Mouse (Mus musculus): Measurements from ENCODE around the gene Slc2a3. TPM values are rescaled to one million over a fixed set of nuclear protein-coding genes. Genes with fewer than 3 reads are reported as not detected.
A peak's percentile ranks its signal among the peaks of the same experiment; 100 is the strongest.

Slc2a3 gene
- polyA plus RNA-seq, 1 experiment from 2014 or later, result 12.8 TPM

DNA sequence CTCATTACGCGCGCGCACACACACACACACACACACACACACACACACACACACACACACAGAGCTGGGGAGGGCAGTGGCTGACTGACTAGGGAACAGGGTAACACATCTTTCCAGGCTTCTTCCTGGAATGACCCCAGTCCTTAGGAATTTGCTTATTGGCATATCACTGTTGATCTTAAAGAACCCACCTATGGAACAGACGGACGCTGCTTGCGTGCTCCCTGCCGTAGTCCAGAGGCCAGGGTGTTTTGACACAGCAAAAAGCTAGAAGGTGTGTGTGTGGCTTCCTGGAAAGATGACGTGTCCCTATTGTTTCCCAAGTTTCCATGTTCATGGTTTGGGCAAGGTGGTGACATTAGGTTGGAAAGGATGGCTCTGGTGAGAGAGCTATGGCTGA is 23.7 kb upstream of the Slc2a3 start:
- WGBS, result 86% methylated on average over 9 of the region's 9 CpGs
- no peaks in the 10 kb centered on the region for H3K9me3 ChIP-seq (ENCODE audit: control insufficient read depth, low read depth, low read length)
- H3K4me2 ChIP-seq (replicated peaks; ENCODE audit: low read depth, low read length), result no peak overlapping the region
- no peak overlapping the region for H3K9ac ChIP-seq (replicated peaks; ENCODE audit: low read depth, low read length)
- no peak for ATAC-seq (ENCODE audit: insufficient number of reproducible peaks, insufficient read depth, low FRiP score, low read depth)
- H3K4me1 ChIP-seq (ENCODE audit: control insufficient read depth, insufficient read depth, low read length), result peaks cover 23% of the 10 kb centered on the region
- no peak overlapping the region for H3K27ac ChIP-seq (ENCODE audit: low read length)
- peaks cover 3% of the 10 kb centered on the region; the same call in 1 of the 2 replicates for H3K36me3 ChIP-seq (ENCODE audit: control insufficient read depth, insufficient read depth, low read length)
- H3K4me3 ChIP-seq (ENCODE audit: low read depth, low read length), result no peak overlapping the region
- no peaks in the 10 kb centered on the region for H3K27me3 ChIP-seq (ENCODE audit: control insufficient read depth, insufficient read depth, low read length)

GRCm38 (mm10) chr6:122824086-122824485 is 22.6 kb upstream of the Slc2a3 start:
- Histone ChIP-seq H3K4me1 (ENCODE audit: control insufficient read depth, insufficient read depth, low read length) (peaks cover 23% of the 10 kb centered on the region), H3K9ac (replicated peaks; ENCODE audit: low read depth, low read length) (no peak overlapping the region), H3K4me2 (replicated peaks; ENCODE audit: low read depth, low read length) (no peak overlapping the region), H3K9me3 (ENCODE audit: control insufficient read depth, low read depth, low read length) (no peaks in the 10 kb centered on the region), H3K27ac (ENCODE audit: low read length) (no peak overlapping the region), H3K36me3 (ENCODE audit: control insufficient read depth, insufficient read depth, low read length) (no peaks in the 10 kb centered on the region; the same call in 1 of the 2 replicates), H3K4me3 (ENCODE audit: low read depth, low read length) (no peak overlapping the region), H3K27me3 (ENCODE audit: control insufficient read depth, insufficient read depth, low read length) (no peaks in the 10 kb centered on the region)
- WGBS, result 67% methylated on average over 10 of the region's 10 CpGs
- ATAC-seq (ENCODE audit: insufficient number of reproducible peaks, insufficient read depth, low FRiP score, low read depth), result no peak

DNA sequence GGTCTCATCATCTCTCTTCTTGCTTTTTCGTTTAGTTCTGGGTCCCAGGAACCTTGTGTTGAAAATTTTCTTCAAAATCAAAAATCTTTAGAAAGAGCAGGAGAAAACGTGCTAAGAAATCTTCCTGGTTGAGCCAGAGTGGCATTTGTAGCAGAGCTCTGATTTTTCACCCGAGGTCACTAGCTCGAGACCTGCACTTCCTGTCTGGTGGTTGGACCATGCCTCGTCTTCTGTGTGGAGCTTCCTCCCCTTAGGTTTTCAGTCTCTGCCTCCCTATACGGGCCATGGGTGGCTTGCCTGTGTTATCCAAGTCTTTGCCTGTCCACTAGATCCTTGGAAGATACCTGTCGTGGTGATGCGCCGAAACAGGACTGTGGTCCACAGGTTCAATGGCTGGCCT is 20.4 kb upstream of the Slc2a3 start:
- Histone ChIP-seq H3K4me1 (ENCODE audit: control insufficient read depth, insufficient read depth, low read length) (peaks cover 19% of the 10 kb centered on the region), H3K9ac (replicated peaks; ENCODE audit: low read depth, low read length) (no peak overlapping the region), H3K4me2 (replicated peaks; ENCODE audit: low read depth, low read length) (0 out of 2 replicates have a peak overlapping the region, but pooled peaks have one; percentile 71), H3K9me3 (ENCODE audit: control insufficient read depth, low read depth, low read length) (no peaks in the 10 kb centered on the region), H3K27me3 (ENCODE audit: control insufficient read depth, insufficient read depth, low read length) (no peaks in the 10 kb centered on the region), H3K27ac (ENCODE audit: low read length) (no peak overlapping the region), H3K36me3 (ENCODE audit: control insufficient read depth, insufficient read depth, low read length) (no peaks in the 10 kb centered on the region), H3K4me3 (ENCODE audit: low read depth, low read length) (no peak overlapping the region)
- WGBS, result 65% methylated on average over 9 of the region's 9 CpGs
- ATAC-seq (ENCODE audit: insufficient number of reproducible peaks, insufficient read depth, low FRiP score, low read depth), result no peak

GRCm38 (mm10) chr6:122820799-122821650 is 19.6 kb upstream of the Slc2a3 start:
- H3K27ac ChIP-seq (ENCODE audit: low read length), result no peak overlapping the region
- H3K4me3 ChIP-seq (ENCODE audit: low read depth, low read length), result peak overlapping the region; percentile 73
- peaks cover 15% of the 10 kb centered on the region for H3K4me1 ChIP-seq (ENCODE audit: control insufficient read depth, insufficient read depth, low read length)
- H3K27me3 ChIP-seq (ENCODE audit: control insufficient read depth, insufficient read depth, low read length), result no peaks in the 10 kb centered on the region
- no peaks in the 10 kb centered on the region for H3K9me3 ChIP-seq (ENCODE audit: control insufficient read depth, low read depth, low read length)
- no peaks in the 10 kb centered on the region for H3K36me3 ChIP-seq (ENCODE audit: control insufficient read depth, insufficient read depth, low read length)
- no peak for ATAC-seq (ENCODE audit: insufficient number of reproducible peaks, insufficient read depth, low FRiP score, low read depth)
- no peak overlapping the region; the same call in 1 of the 2 replicates for H3K9ac ChIP-seq (replicated peaks; ENCODE audit: low read depth, low read length)
- peak overlapping the region; percentile 71 for H3K4me2 ChIP-seq (replicated peaks; ENCODE audit: low read depth, low read length)
- 33% methylated on average over 15 of the region's 15 CpGs for WGBS

- peak overlapping the region; percentile 73 for H3K4me3 ChIP-seq (ENCODE audit: low read depth, low read length)
- peak overlapping the region; percentile 71 for H3K4me2 ChIP-seq (replicated peaks; ENCODE audit: low read depth, low read length)
- H3K27me3 ChIP-seq (ENCODE audit: control insufficient read depth, insufficient read depth, low read length), result no peaks in the 10 kb centered on the region
- whole genome bisulfite sequencing, result 0% methylated on average over 35 of the region's 38 CpGs
- peak; percentile 46 for ATAC-seq (ENCODE audit: insufficient number of reproducible peaks, insufficient read depth, low FRiP score, low read depth)
- no peaks in the 10 kb centered on the region for H3K36me3 ChIP-seq (ENCODE audit: control insufficient read depth, insufficient read depth, low read length)
- H3K27ac ChIP-seq (ENCODE audit: low read length), result peak overlapping the region; percentile 84
- H3K9ac ChIP-seq (replicated peaks; ENCODE audit: low read depth, low read length), result peak overlapping the region; percentile 92
- peaks cover 15% of the 10 kb centered on the region for H3K4me1 ChIP-seq (ENCODE audit: control insufficient read depth, insufficient read depth, low read length)
- H3K9me3 ChIP-seq (ENCODE audit: control insufficient read depth, low read depth, low read length), result no peaks in the 10 kb centered on the region
Measured at GRCm38 (mm10) chr6:122820071-122820798, 18.8 kb upstream of the Slc2a3 start.

GRCm38 (mm10) chr6:122819306-122820070 is 18.0 kb upstream of the Slc2a3 start, which contains the start of gene Foxj2:
Gene Foxj2 (plus strand): TSS chr6:122819914.
- no peaks in the 10 kb centered on the region for H3K9me3 ChIP-seq (ENCODE audit: control insufficient read depth, low read depth, low read length)
- peak within 1 kb of the TSS; percentile 73 for H3K4me3 ChIP-seq (ENCODE audit: low read depth, low read length)
- no peaks in the 10 kb centered on the region for H3K27me3 ChIP-seq (ENCODE audit: control insufficient read depth, insufficient read depth, low read length)
- 1% methylated on average over 61 of the region's 61 CpGs for WGBS
- peaks cover 11% of the 10 kb centered on the region for H3K4me1 ChIP-seq (ENCODE audit: control insufficient read depth, insufficient read depth, low read length)
- H3K27ac ChIP-seq (ENCODE audit: low read length), result peak within 1 kb of the TSS; percentile 84
- no peaks in the 10 kb centered on the region for H3K36me3 ChIP-seq (ENCODE audit: control insufficient read depth, insufficient read depth, low read length)
- H3K4me2 ChIP-seq (replicated peaks; ENCODE audit: low read depth, low read length), result peak within 1 kb of the TSS; percentile 71
- H3K9ac ChIP-seq (replicated peaks; ENCODE audit: low read depth, low read length), result peak within 1 kb of the TSS; percentile 92
- peak; percentile 78 for ATAC-seq (ENCODE audit: insufficient number of reproducible peaks, insufficient read depth, low FRiP score, low read depth)

DNA sequence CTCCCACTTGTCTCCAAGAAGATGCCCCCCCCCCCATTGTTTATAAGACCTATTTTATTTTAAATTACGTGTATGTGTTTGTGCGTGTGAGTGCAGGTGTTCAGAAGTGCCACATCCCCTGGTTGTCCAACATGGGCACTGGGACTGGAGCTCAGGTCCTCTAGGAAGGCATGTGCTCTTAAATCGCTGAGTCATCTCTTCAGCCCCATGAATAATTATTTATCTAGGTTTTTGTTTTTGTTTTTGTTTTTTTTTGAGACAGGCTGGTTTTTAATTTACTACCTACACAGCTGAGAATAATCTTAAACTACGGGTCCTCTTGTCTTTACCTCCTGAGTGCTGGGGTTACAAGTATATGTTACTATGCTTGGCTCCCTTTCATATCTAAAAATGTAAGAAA is 12.2 kb upstream of the Slc2a3 start:
- Histone ChIP-seq H3K9me3 (ENCODE audit: control insufficient read depth, low read depth, low read length) (no peaks in the 10 kb centered on the region), H3K4me3 (ENCODE audit: low read depth, low read length) (no peak overlapping the region), H3K9ac (replicated peaks; ENCODE audit: low read depth, low read length) (no peak overlapping the region), H3K4me2 (replicated peaks; ENCODE audit: low read depth, low read length) (no peak overlapping the region), H3K4me1 (ENCODE audit: control insufficient read depth, insufficient read depth, low read length) (0 out of 2 replicates have a peak, but pooled peaks cover 2% of the 10 kb centered on the region), H3K27me3 (ENCODE audit: control insufficient read depth, insufficient read depth, low read length) (no peaks in the 10 kb centered on the region), H3K27ac (ENCODE audit: low read length) (no peak overlapping the region), H3K36me3 (ENCODE audit: control insufficient read depth, insufficient read depth, low read length) (no peaks in the 10 kb centered on the region)
- no peak for ATAC-seq (ENCODE audit: insufficient number of reproducible peaks, insufficient read depth, low FRiP score, low read depth)
- 85% methylated on average over 4 of the region's 4 CpGs for WGBS

- WGBS, result 90% methylated on average over 4 of the region's 4 CpGs
- no peaks in the 10 kb centered on the region for H3K27me3 ChIP-seq (ENCODE audit: control insufficient read depth, insufficient read depth, low read length)
- H3K4me2 ChIP-seq (replicated peaks; ENCODE audit: low read depth, low read length), result no peak overlapping the region
- no peak overlapping the region for H3K9ac ChIP-seq (replicated peaks; ENCODE audit: low read depth, low read length)
- H3K27ac ChIP-seq (ENCODE audit: low read length), result no peak overlapping the region
- no peak overlapping the region for H3K4me3 ChIP-seq (ENCODE audit: low read depth, low read length)
- ATAC-seq (ENCODE audit: insufficient number of reproducible peaks, insufficient read depth, low FRiP score, low read depth), result no peak
- 0 out of 2 replicates have a peak, but pooled peaks cover 2% of the 10 kb centered on the region for H3K4me1 ChIP-seq (ENCODE audit: control insufficient read depth, insufficient read depth, low read length)
- no peaks in the 10 kb centered on the region for H3K36me3 ChIP-seq (ENCODE audit: control insufficient read depth, insufficient read depth, low read length)
- no peaks in the 10 kb centered on the region for H3K9me3 ChIP-seq (ENCODE audit: control insufficient read depth, low read depth, low read length)
Measured at GRCm38 (mm10) chr6:122812716-122813115, 11.3 kb upstream of the Slc2a3 start.

Measured in stomach, embryonic 14.5 days (tissue).